Mouse (Mus musculus): ENCODE data around the gene Olfr1453. TPM values are rescaled to one million over a fixed set of nuclear protein-coding genes. Genes with fewer than 3 reads are reported as not detected.
"Not testable (repeated sequence)": the region's sequence is repeated elsewhere in the genome, so short reads cannot be mapped to it uniquely, and the experiment has no call there.

The Olfr1453 gene
- polyA plus RNA-seq (2012; ENCODE audit: insufficient read depth, insufficient read length, missing spikeins) = not detected in 2 replicates

DNA sequence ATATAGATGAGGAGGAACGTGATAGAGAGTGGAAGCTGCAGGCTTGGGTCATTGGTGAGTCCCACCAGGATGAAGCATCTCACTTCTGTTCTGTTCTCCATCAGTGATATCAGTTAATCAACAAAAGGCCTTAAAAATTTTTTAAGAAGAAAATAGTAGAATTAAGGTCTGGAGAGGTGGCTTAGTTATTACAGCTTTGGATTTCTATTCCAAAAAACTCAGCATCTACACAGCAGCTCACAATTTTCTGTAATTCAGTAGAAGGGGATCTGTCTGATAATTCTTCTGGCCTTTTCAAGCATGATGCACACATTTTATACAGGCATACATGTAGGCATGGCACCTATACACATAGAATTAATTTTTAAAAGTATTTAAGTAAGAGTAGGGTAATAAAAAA lies at the start of gene Olfr1453:
Olfr1453 (minus strand) TSS at position 101 of the 400 bp plus-strand sequence.
- no peak for TF ChIP-seq POLR2A (IDR thresholded peaks at IDR 0.05; ENCODE audit: borderline replicate concordance, low read depth, low read length)
- no peak for TF ChIP-seq CTCF (IDR thresholded peaks at IDR 0.05; ENCODE audit: low read depth, low read length)

GRCm38 (mm10) chr19:13060310-13060709 lies 32.2 kb upstream of the Olfr1453 start, which contains the start of gene Olfr1454:
Olfr1454 (plus strand) TSS chr19:13060610.
- H3K4me1 ChIP-seq (ENCODE audit: control insufficient read depth, insufficient read depth, low read length) = no peaks in the 10 kb centered on the region
- TF ChIP-seq CTCF (IDR thresholded peaks at IDR 0.05; ENCODE audit: low read depth, low read length) (no peak), POLR2A (IDR thresholded peaks at IDR 0.05; ENCODE audit: borderline replicate concordance, low read depth, low read length) (no peak)
- no peak within 1 kb of the TSS for H3K4me3 ChIP-seq (ENCODE audit: insufficient read depth, low read length)
- H3K27ac ChIP-seq (ENCODE audit: insufficient read depth, low read depth, low read length) = no peak within 1 kb of the TSS

More for the DNA sequence above, at the start of gene Olfr1453:
- Histone ChIP-seq H3K27ac (ENCODE audit: insufficient read depth, low read depth, low read length) (no peak within 1 kb of the TSS), H3K4me3 (ENCODE audit: insufficient read depth, low read length) (no peak within 1 kb of the TSS), H3K4me1 (ENCODE audit: control insufficient read depth, insufficient read depth, low read length) (no peaks in the 10 kb centered on the region)

GRCm38 (mm10) chr19:12994714-12995113 lies 33.4 kb downstream of the Olfr1453 start, which contains the start of gene Olfr1451:
Olfr1451 (plus strand) TSS chr19:12995014.
- H3K4me3 ChIP-seq (ENCODE audit: insufficient read depth, low read length) = no peak within 1 kb of the TSS
- no peaks in the 10 kb centered on the region for H3K4me1 ChIP-seq (ENCODE audit: control insufficient read depth, insufficient read depth, low read length)
- no peak within 1 kb of the TSS for H3K27ac ChIP-seq (ENCODE audit: insufficient read depth, low read depth, low read length)
- TF ChIP-seq CTCF (IDR thresholded peaks at IDR 0.05; ENCODE audit: low read depth, low read length) (no peak), POLR2A (IDR thresholded peaks at IDR 0.05; ENCODE audit: borderline replicate concordance, low read depth, low read length) (no peak)

- H3K4me1 ChIP-seq (ENCODE audit: control insufficient read depth, insufficient read depth, low read length); H3K27ac ChIP-seq (ENCODE audit: insufficient read depth, low read depth, low read length); H3K4me3 ChIP-seq (ENCODE audit: insufficient read depth, low read length): not testable (repeated sequence)
These were observed 35.8 kb downstream of the Olfr1453 start for GRCm38 (mm10) chr19:12992316-12992715.

Other genes starting within 250 kb of the Olfr1453 start
- gene Zfp91, start 232.2 kb downstream of the Olfr1453 start, polyA plus RNA-seq (2012; ENCODE audit: insufficient read depth, insufficient read length, missing spikeins) = 66.9 and 74.5 TPM in 2 replicates
- gene Lpxn, start 232.1 kb downstream of the Olfr1453 start, polyA plus RNA-seq (2012; ENCODE audit: insufficient read depth, insufficient read length, missing spikeins) = 150 TPM in 2 replicates
- not detected in 2 replicates for gene Gm5244, start 181.6 kb downstream of the Olfr1453 start, polyA plus RNA-seq (2012; ENCODE audit: insufficient read depth, insufficient read length, missing spikeins)
- 0.72 TPM in 1 of 2 replicates, not detected in the other for gene Olfr1444, start 171.0 kb downstream of the Olfr1453 start, polyA plus RNA-seq (2012; ENCODE audit: insufficient read depth, insufficient read length, missing spikeins)
- gene Olfr1445, start 144.5 kb downstream of the Olfr1453 start, polyA plus RNA-seq (2012; ENCODE audit: insufficient read depth, insufficient read length, missing spikeins) = not detected in 2 replicates
- gene Olfr1446, start 134.8 kb downstream of the Olfr1453 start, polyA plus RNA-seq (2012; ENCODE audit: insufficient read depth, insufficient read length, missing spikeins) = not detected in 2 replicates
- gene Olfr1447, start 124.6 kb downstream of the Olfr1453 start, polyA plus RNA-seq (2012; ENCODE audit: insufficient read depth, insufficient read length, missing spikeins) = not detected in 2 replicates
- gene Olfr1448, start 103.9 kb downstream of the Olfr1453 start, polyA plus RNA-seq (2012; ENCODE audit: insufficient read depth, insufficient read length, missing spikeins) = not detected in 2 replicates
- not detected in 2 replicates for gene Olfr1449, start 97.5 kb downstream of the Olfr1453 start, polyA plus RNA-seq (2012; ENCODE audit: insufficient read depth, insufficient read length, missing spikeins)
- gene Olfr1450, start 78.1 kb downstream of the Olfr1453 start, polyA plus RNA-seq (2012; ENCODE audit: insufficient read depth, insufficient read length, missing spikeins) = not detected in 2 replicates
- gene Olfr1451, start 33.3 kb downstream of the Olfr1453 start, polyA plus RNA-seq (2012; ENCODE audit: insufficient read depth, insufficient read length, missing spikeins) = not detected in 2 replicates
- gene Olfr1454, start 32.3 kb upstream of the Olfr1453 start, polyA plus RNA-seq (2012; ENCODE audit: insufficient read depth, insufficient read length, missing spikeins) = not detected in 2 replicates
- not detected in 2 replicates for gene Olfr1457, start 69.6 kb upstream of the Olfr1453 start, polyA plus RNA-seq (2012; ENCODE audit: insufficient read depth, insufficient read length, missing spikeins)
- gene Olfr1458, start 78.4 kb upstream of the Olfr1453 start, polyA plus RNA-seq (2012; ENCODE audit: insufficient read depth, insufficient read length, missing spikeins) = not detected in 2 replicates
- 0.11 TPM in 1 of 2 replicates, not detected in the other for gene Olfr1459, start 121.2 kb upstream of the Olfr1453 start, polyA plus RNA-seq (2012; ENCODE audit: insufficient read depth, insufficient read length, missing spikeins)
- gene Olfr1461, start 134.7 kb upstream of the Olfr1453 start, polyA plus RNA-seq (2012; ENCODE audit: insufficient read depth, insufficient read length, missing spikeins) = not detected in 2 replicates
- gene Olfr1462, start 157.4 kb upstream of the Olfr1453 start, polyA plus RNA-seq (2012; ENCODE audit: insufficient read depth, insufficient read length, missing spikeins) = not detected in 2 replicates
- gene Olfr1463, start 203.0 kb upstream of the Olfr1453 start, polyA plus RNA-seq (2012; ENCODE audit: insufficient read depth, insufficient read length, missing spikeins) = not detected in 2 replicates

Measured in bone marrow macrophage, adult 2 months (primary cell).